Mouse (Mus musculus) effector memory CD4-positive, alpha-beta T cell, adult 7 months (primary cell): ENCODE results near the gene Mup9. TPM values are rescaled to one million over a fixed set of nuclear protein-coding genes. Genes with fewer than 3 reads are reported as not detected.

ENCODE experiments used
- polyA plus RNA-seq: library from polyadenylated mRNA; unstranded; fragments of 100-300 nt; shearing (Covaris generic); gene quantifications from one replicate; pipeline ENCODE4 v1.2.1, GENCODE M21; 2017

Mup9 gene
- polyA plus RNA-seq: not detected

GRCm38 (mm10) chr4:60421852-60422251, at the start of gene Mup9:
Gene Mup9, minus strand, starts transcription at chr4:60421952.

Other genes starting within 250 kb of the Mup9 start
- gene Mup8, start 199.4 kb downstream of the Mup9 start, polyA plus RNA-seq: not detected
- 0.74 TPM for gene Mup1, start 80.0 kb upstream of the Mup9 start, polyA plus RNA-seq
- gene Mup10, start 160.2 kb upstream of the Mup9 start, polyA plus RNA-seq: not detected
- gene Mup11, start 240.5 kb upstream of the Mup9 start, polyA plus RNA-seq: 4.4 TPM